Mouse (Mus musculus) hindbrain, embryonic 13.5 days (tissue): Measurements from ENCODE around the gene Cdc42se2. TPM values are rescaled to one million over a fixed set of nuclear protein-coding genes. Genes with fewer than 3 reads are reported as not detected.

Experiments used
- ATAC-seq: fragments of 200-750 bp; cut with Nextera tagmentation; 2 replicates; pipeline ENCODE4 v1.8.0; 2017; ENCODE audit warnings: moderate TSS enrichment; ENCODE audit not compliant: low FRiP score
- H3K27ac ChIP-seq: fragments of 300-500 bp; sonication (generic); 2 replicates; pipeline ENCODE4 v1.5.1; 2015; ENCODE audit warnings: inconsistent platforms, mild to moderate bottlenecking, moderate library complexity
- H3K27me3 ChIP-seq: fragments of 300-500 bp; sonication (generic); 2 replicates; pipeline ENCODE4 v1.6.1; 2015; ENCODE audit warnings: mild to moderate bottlenecking, inconsistent platforms
- H3K36me3 ChIP-seq: fragments of 300-500 bp; sonication (generic); 2 replicates; pipeline ENCODE4 v1.6.1; 2015; ENCODE audit warnings: mild to moderate bottlenecking, inconsistent platforms
- H3K4me1 ChIP-seq: fragments of 300-500 bp; sonication (generic); replicated peaks from 2 replicates; pipeline ENCODE4 v1.6.1; 2015; ENCODE audit warnings: inconsistent platforms
- H3K4me2 ChIP-seq: fragments of 300-500 bp; sonication (generic); 2 replicates; pipeline ENCODE4 v1.6.1; 2015; ENCODE audit warnings: inconsistent platforms, mild to moderate bottlenecking, moderate library complexity
- H3K4me3 ChIP-seq: fragments of 300-500 bp; sonication (generic); 2 replicates; pipeline ENCODE4 v1.5.1; 2015; ENCODE audit warnings: mild to moderate bottlenecking, inconsistent platforms
- H3K9ac ChIP-seq: fragments of 300-500 bp; sonication (generic); 2 replicates; pipeline ENCODE4 v1.6.1; 2015; ENCODE audit warnings: mild to moderate bottlenecking, inconsistent platforms
- H3K9me3 ChIP-seq: fragments of 300-500 bp; sonication (generic); 2 replicates; pipeline ENCODE4 v1.6.1; 2016; ENCODE audit warnings: inconsistent platforms
- WGBS: fragments of 180-500 bp; shearing (Covaris S2); methylation state at CpG from one replicate; pipeline ENCODE4 v1.1.7; 2015; 5-methylcytosine and 5-hydroxymethylcytosine counted together
- polyA plus RNA-seq: library from polyadenylated mRNA; unstranded; fragments of >200 nt; fragmentation: Nextera tagmentation; extraction: Ambion mirVana; gene quantifications from 2 replicates; pipeline ENCODE4 v1.2.1, GENCODE M21; 2015

The Cdc42se2 gene
- 162 and 164 TPM in 2 replicates for polyA plus RNA-seq

DNA sequence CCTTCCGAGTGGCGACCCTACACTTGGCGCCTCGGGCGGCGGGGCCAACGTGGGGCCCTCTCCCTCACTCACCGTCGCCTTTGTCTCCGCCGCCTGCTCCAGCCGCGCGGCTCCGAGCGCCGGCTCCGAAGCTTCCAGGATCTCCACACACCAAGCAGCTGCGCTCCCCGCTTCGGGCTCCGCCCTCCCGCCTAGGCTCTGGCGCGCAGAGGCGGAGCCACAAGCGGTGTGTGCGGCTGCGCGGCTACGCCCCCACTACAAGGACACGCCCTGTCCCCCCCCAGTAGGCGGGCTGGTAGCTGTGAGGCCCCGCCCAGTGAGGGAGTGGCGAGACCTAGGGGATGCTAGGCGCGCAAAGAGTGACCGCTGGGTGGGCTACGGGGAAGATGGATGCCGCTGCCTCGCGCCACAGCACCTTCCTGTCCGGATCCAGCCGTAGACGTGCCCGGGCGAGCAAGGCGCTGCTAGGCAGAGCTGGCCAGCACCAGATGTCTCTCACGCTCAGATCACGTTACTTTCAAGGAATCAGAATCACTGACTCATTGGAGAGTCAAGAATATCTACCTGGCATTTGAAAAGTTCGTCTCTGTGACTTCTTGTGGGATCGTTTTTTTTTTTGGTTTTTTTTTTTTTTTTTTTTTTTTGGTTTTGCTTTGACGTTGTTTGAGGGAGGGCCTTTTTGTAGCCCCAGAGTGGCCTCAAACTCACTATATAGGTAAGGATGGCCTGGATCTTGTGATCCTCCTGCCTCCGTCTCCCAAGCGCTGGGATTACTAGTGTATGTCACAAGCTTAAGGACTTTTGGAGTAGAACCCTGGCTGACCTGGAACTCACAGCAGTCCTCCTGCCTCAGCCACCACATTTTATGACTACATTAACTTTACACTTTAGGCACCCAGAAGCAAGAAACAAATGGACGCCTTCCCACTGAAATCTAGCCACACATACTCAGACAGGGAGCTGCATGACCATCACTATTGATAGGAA is at the start of gene Cdc42se2:
Gene Cdc42se2 (minus strand): TSS at position 188 of the 987 bp plus-strand sequence.
- no peaks in the 10 kb centered on the region for H3K36me3 ChIP-seq
- H3K9me3 ChIP-seq: no peaks in the 10 kb centered on the region
- peak within 1 kb of the TSS; percentile 70 for H3K4me2 ChIP-seq
- WGBS: 4% methylated on average over 56 of the region's 56 CpGs
- H3K4me3 ChIP-seq: peak within 1 kb of the TSS; percentile 94
- H3K9ac ChIP-seq: peak within 1 kb of the TSS; percentile 92
- no peaks in the 10 kb centered on the region for H3K27me3 ChIP-seq
- peak; percentile 99 for ATAC-seq
- H3K27ac ChIP-seq: peak within 1 kb of the TSS; percentile 99
- peaks cover 27% of the 10 kb centered on the region for H3K4me1 ChIP-seq

DNA sequence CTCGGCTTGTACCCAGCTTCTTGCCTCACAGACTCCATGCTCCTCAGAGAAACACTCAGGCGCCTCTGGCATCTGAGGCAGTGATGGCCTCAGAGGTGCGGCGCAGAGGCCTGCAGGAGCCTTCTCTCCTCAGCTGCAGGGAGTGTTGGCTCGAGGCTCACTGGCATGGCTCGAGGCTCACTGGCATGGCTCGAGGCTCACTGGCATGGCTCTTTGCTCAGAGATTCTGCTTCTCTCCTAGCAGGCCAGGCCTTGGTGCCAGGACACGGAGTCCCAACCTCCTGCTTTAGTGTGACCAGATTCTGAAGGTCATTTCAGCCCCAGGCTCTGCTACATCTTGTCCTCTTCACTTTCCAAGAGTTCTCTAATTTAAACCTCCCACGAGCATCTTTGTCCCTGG is 48.6 kb upstream of the Cdc42se2 start:
- H3K36me3 ChIP-seq: peaks cover 9% of the 10 kb centered on the region
- no peak overlapping the region for H3K4me3 ChIP-seq
- H3K4me2 ChIP-seq: no peak overlapping the region
- ATAC-seq: no peak
- H3K9me3 ChIP-seq: no peaks in the 10 kb centered on the region
- no peak overlapping the region for H3K9ac ChIP-seq
- H3K4me1 ChIP-seq: no peaks in the 10 kb centered on the region
- H3K27ac ChIP-seq: no peak overlapping the region
- H3K27me3 ChIP-seq: no peaks in the 10 kb centered on the region
- WGBS: 88% methylated on average over 9 of the region's 9 CpGs

DNA sequence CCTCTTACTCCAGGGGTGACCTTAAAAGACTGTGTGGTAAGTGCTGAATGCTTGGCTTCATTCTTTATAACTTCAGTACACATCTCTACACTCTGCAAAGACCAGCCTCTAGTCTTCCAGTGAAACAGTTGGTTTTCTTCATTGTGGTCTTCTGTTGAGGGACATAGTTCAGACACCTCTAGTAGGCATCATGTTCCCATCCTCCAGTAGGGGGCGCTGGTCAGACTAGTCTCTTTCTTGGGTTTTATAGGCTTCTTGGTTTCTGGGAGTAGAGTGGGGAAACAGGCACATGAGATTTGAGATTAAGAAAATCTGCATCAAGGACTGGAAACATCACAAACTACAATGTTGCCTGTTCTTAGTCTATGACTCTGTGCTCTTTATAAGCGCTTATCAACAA is 47.1 kb upstream of the Cdc42se2 start:
- Histone ChIP-seq H3K27ac (no peak overlapping the region), H3K4me1 (no peaks in the 10 kb centered on the region), H3K27me3 (no peaks in the 10 kb centered on the region), H3K9ac (no peak overlapping the region), H3K9me3 (no peaks in the 10 kb centered on the region), H3K4me3 (no peak overlapping the region), H3K4me2 (no peak overlapping the region), H3K36me3 (peaks cover 3% of the 10 kb centered on the region)
- ATAC-seq: no peak
- 61% methylated on average over 2 of the region's 2 CpGs for WGBS

DNA sequence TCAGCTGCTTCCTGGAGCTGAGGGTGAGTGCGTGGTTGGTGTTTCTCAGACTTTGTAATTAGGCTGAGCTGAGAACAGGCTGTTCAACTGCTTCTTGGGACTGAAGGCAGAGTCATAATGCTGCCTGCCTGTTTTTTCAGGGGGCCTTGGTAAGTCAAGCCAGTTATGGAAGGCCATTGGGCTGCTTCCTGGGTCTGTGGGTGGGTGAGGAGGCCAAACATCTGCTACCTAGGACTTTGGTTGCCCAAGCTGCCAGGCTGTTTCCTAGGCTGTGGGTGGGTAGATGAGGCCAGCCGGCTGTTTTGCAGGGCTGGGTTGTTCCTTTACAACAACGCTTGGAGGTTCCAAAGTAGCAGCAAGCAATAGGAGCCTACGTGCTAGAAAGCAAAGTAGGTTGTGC is 46.4 kb upstream of the Cdc42se2 start:
- no peak overlapping the region for H3K4me3 ChIP-seq
- no peak overlapping the region for H3K27ac ChIP-seq
- H3K4me1 ChIP-seq: no peaks in the 10 kb centered on the region
- H3K27me3 ChIP-seq: no peaks in the 10 kb centered on the region
- ATAC-seq: no peak
- no peak overlapping the region for H3K9ac ChIP-seq
- no peaks in the 10 kb centered on the region for H3K36me3 ChIP-seq
- no peak overlapping the region for H3K4me2 ChIP-seq
- no peaks in the 10 kb centered on the region for H3K9me3 ChIP-seq
- 96% methylated on average over 4 of the region's 4 CpGs for WGBS

DNA sequence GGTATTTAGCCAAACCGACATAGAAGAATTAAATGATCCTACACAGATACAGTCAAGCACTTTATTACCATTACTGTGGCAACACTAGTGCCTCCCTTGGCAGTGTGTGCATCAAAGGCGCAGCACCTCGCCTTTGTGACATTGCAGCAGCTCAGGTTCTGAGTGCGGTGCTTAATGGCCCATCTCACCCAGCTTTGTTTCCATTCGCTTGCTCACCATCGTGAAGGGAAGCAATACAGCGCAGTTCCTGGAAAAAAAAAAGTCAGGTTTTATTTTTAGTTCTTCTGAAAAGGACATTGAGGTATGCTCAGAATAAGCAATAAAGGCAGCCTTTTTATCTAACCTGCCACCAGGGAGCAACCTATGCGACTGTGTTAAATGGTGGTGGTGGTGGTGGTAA is 39.3 kb upstream of the Cdc42se2 start:
- peaks cover 3% of the 10 kb centered on the region; the same call in 1 of the 2 replicates for H3K36me3 ChIP-seq
- 87% methylated on average over 8 of the region's 8 CpGs for WGBS
- no peak for ATAC-seq

DNA sequence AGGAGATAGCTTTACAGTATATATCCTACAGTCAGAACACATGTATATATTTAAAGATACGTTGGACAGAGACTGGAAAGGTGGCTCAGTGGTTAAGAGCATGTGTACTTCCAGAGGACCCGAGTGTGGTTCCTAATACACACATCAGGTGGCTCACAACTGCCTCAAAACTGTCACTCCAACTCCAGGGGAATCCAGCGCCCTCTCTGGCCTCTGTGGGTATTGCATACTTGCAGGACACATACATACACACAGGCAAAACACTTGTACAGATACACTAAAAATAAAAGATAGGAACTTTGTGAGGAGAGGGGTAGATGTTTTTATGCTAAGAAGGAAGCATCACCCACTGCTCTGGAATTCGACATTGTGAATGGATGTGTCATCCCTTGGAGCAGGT is 38.3 kb upstream of the Cdc42se2 start:
- WGBS: 83% methylated on average over 4 of the region's 4 CpGs
- H3K27me3 ChIP-seq: no peaks in the 10 kb centered on the region
- no peak overlapping the region for H3K4me2 ChIP-seq
- no peak for ATAC-seq
- H3K27ac ChIP-seq: no peak overlapping the region
- H3K9me3 ChIP-seq: peaks cover 6% of the 10 kb centered on the region; the same call in 1 of the 2 replicates
- no peak overlapping the region for H3K9ac ChIP-seq
- peaks cover 3% of the 10 kb centered on the region; the same call in 1 of the 2 replicates for H3K36me3 ChIP-seq
- H3K4me3 ChIP-seq: no peak overlapping the region
- 0 out of 2 replicates have a peak, but pooled peaks cover under 1% of the 10 kb centered on the region for H3K4me1 ChIP-seq

More for the DNA sequence above, 39.3 kb upstream of the Cdc42se2 start:
- Histone ChIP-seq H3K27ac (no peak overlapping the region), H3K9ac (no peak overlapping the region), H3K27me3 (no peaks in the 10 kb centered on the region), H3K9me3 (peaks cover 6% of the 10 kb centered on the region; the same call in 1 of the 2 replicates), H3K4me3 (no peak overlapping the region), H3K4me2 (no peak overlapping the region), H3K4me1 (no peaks in the 10 kb centered on the region)

DNA sequence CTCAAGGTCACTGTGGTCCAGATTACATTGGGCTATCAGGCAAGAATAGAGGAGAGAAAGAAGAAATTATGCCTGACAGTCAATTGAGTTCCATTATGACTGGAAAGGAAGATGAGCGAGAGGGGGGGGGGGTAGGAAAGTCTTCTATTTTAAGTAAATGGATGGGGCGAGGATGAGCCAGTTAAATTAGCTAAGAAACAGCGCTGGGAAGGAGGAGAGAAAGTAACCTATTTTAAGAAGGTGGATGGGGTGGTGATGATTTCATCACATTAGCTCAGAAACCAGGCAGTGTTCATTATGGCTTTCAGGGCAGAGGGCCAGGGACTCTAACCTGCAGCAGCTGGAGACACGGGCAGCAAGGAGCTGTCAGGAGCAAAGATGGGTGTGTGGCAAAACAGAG is 36.0 kb upstream of the Cdc42se2 start:
- no peak overlapping the region for H3K9ac ChIP-seq
- no peak overlapping the region for H3K4me3 ChIP-seq
- 85% methylated on average over 4 of the region's 4 CpGs for WGBS
- no peak overlapping the region for H3K4me2 ChIP-seq
- H3K9me3 ChIP-seq: peaks cover 6% of the 10 kb centered on the region; the same call in 1 of the 2 replicates
- H3K27me3 ChIP-seq: no peaks in the 10 kb centered on the region
- H3K36me3 ChIP-seq: peaks cover 3% of the 10 kb centered on the region; the same call in 1 of the 2 replicates
- no peak for ATAC-seq
- H3K27ac ChIP-seq: no peak overlapping the region
- H3K4me1 ChIP-seq: 0 out of 2 replicates have a peak, but pooled peaks cover 11% of the 10 kb centered on the region

DNA sequence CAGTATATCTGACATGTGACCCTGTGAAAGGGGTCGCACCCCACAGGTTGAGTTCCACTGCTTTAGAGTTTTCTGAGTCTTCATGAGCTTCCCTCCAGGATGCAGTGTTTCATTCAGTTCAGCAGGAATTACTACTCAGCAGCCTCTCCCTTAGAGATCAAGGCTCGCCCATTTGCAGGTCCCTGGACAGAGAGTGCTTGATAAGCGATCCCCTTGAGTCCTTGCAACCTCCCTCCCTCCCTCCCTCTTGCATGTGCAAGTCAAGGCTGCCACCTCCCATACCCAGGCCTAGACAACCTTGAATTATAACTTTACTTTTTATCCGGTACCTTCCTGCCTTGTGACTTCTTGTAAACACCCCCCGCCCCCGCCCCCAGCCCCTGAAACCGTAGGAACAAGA is 32.0 kb upstream of the Cdc42se2 start:
- Histone ChIP-seq H3K9ac (no peak overlapping the region), H3K27me3 (no peaks in the 10 kb centered on the region), H3K4me3 (no peak overlapping the region), H3K27ac (no peak overlapping the region), H3K4me1 (peaks cover 22% of the 10 kb centered on the region), H3K36me3 (0 out of 2 replicates have a peak, but pooled peaks cover 3% of the 10 kb centered on the region), H3K4me2 (no peak overlapping the region), H3K9me3 (peaks cover 2% of the 10 kb centered on the region; the same call in 1 of the 2 replicates)
- WGBS: 68% methylated on average over 7 of the region's 7 CpGs
- ATAC-seq: no peak

DNA sequence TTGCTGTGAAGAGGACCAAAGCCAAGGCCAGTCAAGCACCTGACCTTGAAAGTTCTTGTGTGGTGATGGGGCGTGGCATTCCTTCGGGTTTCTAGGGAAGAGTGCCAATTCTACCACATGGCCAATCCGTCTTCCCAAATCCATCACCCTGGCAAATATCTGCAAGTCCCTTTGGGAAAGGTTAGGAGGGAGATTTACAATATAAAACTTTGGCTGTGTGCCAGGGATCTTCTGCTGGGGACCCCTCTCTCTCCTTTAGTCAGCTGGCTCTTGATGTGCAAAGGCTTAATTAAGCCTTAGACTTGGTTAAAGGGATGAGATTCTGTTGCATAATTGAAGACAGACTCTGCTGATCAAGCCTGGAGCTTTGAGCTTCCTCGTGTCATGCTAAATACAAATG is 30.0 kb upstream of the Cdc42se2 start:
- 42% methylated on average over 4 of the region's 4 CpGs for WGBS
- no peak for ATAC-seq
- H3K27ac ChIP-seq: 0 out of 2 replicates have a peak overlapping the region, but pooled peaks have one; percentile 55

DNA sequence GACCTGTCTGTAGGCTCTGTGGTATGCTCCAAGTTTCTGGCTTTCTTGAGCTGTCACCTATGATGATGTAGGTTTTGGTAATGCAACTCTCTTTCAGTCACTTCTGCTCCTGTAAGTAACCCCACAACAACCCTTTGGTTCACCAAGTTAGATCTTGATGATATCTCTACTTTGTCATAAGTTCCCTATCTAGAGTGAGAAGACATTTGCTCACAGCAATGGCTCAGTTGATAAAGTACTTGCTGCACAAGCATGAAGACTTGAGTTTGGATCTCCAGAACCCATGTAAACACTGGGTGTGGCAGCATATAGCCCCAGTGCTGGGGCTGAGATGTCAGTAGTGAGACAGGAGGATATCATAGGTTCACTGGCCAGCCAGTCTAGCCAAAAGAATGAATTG is 28.2 kb upstream of the Cdc42se2 start:
- no peak overlapping the region for H3K9ac ChIP-seq
- no peak for ATAC-seq
- no peak overlapping the region for H3K4me2 ChIP-seq
- no peaks in the 10 kb centered on the region for H3K27me3 ChIP-seq
- H3K9me3 ChIP-seq: no peaks in the 10 kb centered on the region
- no peak overlapping the region for H3K4me3 ChIP-seq
- no peak overlapping the region for H3K27ac ChIP-seq
- no peaks in the 10 kb centered on the region for H3K36me3 ChIP-seq
- H3K4me1 ChIP-seq: peaks cover 40% of the 10 kb centered on the region

More for the DNA sequence above, 30.0 kb upstream of the Cdc42se2 start:
- H3K9ac ChIP-seq: no peak overlapping the region
- H3K4me1 ChIP-seq: peaks cover 34% of the 10 kb centered on the region
- H3K4me3 ChIP-seq: no peak overlapping the region
- no peaks in the 10 kb centered on the region for H3K36me3 ChIP-seq
- no peaks in the 10 kb centered on the region for H3K9me3 ChIP-seq
- no peaks in the 10 kb centered on the region for H3K27me3 ChIP-seq
- no peak overlapping the region for H3K4me2 ChIP-seq

DNA sequence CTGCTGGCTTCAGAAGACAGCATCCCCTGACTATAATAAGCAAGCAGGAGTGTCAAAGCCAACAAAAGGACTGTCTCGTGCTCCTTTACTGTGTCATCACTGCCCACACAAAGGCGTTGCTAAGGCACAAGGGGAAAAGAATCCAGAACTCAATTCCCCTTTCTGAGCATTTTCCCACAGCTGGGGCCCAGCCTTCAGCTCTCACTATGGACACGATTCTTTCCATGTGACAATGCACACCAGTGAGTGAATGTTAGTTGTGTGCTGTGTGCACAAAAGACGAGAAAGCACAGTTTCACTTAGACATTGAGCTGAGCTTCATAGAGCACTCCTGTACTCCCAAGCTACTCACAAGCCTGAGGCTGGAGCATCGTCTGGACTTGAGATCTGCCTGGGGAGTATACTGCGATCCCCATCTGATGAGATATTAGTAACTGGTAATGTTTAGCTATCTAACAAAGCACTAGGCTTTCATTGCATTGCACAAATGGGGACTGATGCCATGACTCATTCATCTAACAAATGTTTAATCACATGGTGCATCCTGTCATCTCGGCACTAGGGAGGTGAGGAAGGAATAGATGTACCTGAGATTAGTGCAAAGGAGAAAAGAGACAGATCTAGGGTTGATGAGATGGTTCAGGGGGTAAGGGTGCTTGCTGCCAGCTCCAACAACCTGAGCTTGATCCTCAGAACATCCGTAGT is 25.5 kb upstream of the Cdc42se2 start:
- H3K27me3 ChIP-seq: no peaks in the 10 kb centered on the region
- peak overlapping the region; percentile 70 for H3K27ac ChIP-seq
- H3K4me2 ChIP-seq: no peak overlapping the region
- H3K9me3 ChIP-seq: no peaks in the 10 kb centered on the region
- WGBS: 16% methylated on average over 8 of the region's 8 CpGs
- H3K4me3 ChIP-seq: no peak overlapping the region
- ATAC-seq: peak; percentile 74
- no peak overlapping the region for H3K9ac ChIP-seq
- no peaks in the 10 kb centered on the region for H3K36me3 ChIP-seq
- H3K4me1 ChIP-seq: peaks cover 29% of the 10 kb centered on the region

DNA sequence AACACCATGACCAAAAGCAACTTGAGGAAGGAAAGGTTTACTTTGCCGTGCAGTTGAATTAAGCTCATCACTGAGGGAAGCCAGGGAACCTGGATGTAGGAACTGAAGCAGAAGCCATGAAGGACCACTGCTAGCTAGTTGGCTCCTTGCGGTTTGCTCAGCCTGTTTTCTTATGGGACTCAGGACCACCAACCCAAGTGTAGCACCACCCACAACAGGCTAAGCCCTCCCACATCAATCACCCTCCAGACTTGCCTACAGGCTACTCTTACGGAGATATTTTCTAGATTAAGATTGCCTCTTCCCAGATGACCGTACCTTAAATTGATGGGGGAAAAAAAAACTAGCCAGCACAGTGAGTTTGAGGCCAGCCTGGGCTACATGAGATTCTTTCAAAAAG is 24.8 kb upstream of the Cdc42se2 start:
- H3K27ac ChIP-seq: peak overlapping the region; percentile 70
- H3K9ac ChIP-seq: no peak overlapping the region
- H3K9me3 ChIP-seq: no peaks in the 10 kb centered on the region
- WGBS: 17% methylated on average over 4 of the region's 4 CpGs
- no peaks in the 10 kb centered on the region for H3K27me3 ChIP-seq
- H3K4me3 ChIP-seq: no peak overlapping the region
- H3K4me1 ChIP-seq: peaks cover 22% of the 10 kb centered on the region
- H3K36me3 ChIP-seq: no peaks in the 10 kb centered on the region
- no peak overlapping the region for H3K4me2 ChIP-seq
- peak; percentile 59; the same call in 1 of the 2 replicates for ATAC-seq
